Comparison of ENCODE assay signal across 34 mouse cellular contexts in genomic region chr16:23913401-23913800, GRCm38 (mm10). TPM values are rescaled to one million over a fixed set of nuclear protein-coding genes. Genes with fewer than 3 reads are reported as not detected.
DNase-seq lines count a peak whose midpoint lies in the region; ATAC-seq lines count a peak whose summit lies in the region.
"Had no signal": no experiment of that assay in that cellular context is flagged by ENCODE, and none has a peak within 500 bp of the region (broad histone marks: within the 10 kb centered on the region; RNA-seq: fewer than 3 reads in every experiment).

No protein-coding gene starts in this region.

- no peak overlapping the region for H3K4me3 ChIP-seq in heart, embryonic 15.5 days
- H3K4me3 ChIP-seq in lung, embryonic 16.5 days (ENCODE audit: low read length) = no peak overlapping the region
- H3K4me3 ChIP-seq: forebrain, embryonic 10.5 days; forebrain, embryonic 15.5 days; kidney, embryonic 15.5 days; megakaryocyte, embryonic 14.5 days; midbrain, embryonic 15.5 days had no signal

- intact Hi-C loops in heart, postnatal 36 days (cut with DNase I) = no loop called here
- intact Hi-C loops in left cerebral cortex, postnatal 25 days (cut with DNase I) = loop anchor here (10.0 kb wide), 1 partner anchor 749 kb away; no protein-coding TSS in a partner anchor

- H3K4me1 ChIP-seq in heart, embryonic 15.5 days (replicated peaks) = no peaks in the 10 kb centered on the region
- H3K4me1 ChIP-seq in lung, embryonic 16.5 days (replicated peaks; ENCODE audit: control insufficient read depth, insufficient read depth, low read length) = no peaks in the 10 kb centered on the region; the same call in 1 of the 2 replicates
- H3K4me1 ChIP-seq: forebrain, embryonic 10.5 days; forebrain, embryonic 15.5 days; kidney, embryonic 15.5 days; megakaryocyte, embryonic 14.5 days; midbrain, embryonic 15.5 days had no signal

- H3K4me2 ChIP-seq in heart, embryonic 15.5 days = peak overlapping the region; percentile 27; the same call in 1 of the 2 replicates
- peak overlapping the region; percentile 4 for H3K4me2 ChIP-seq in lung, embryonic 16.5 days (ENCODE audit: low read depth, low read length)
- H3K4me2 ChIP-seq: forebrain, embryonic 15.5 days; kidney, embryonic 15.5 days; midbrain, embryonic 15.5 days had no signal

- H3K27me3 ChIP-seq in heart, embryonic 15.5 days = no peaks in the 10 kb centered on the region
- no peaks in the 10 kb centered on the region; the same call in 1 of the 2 replicates for H3K27me3 ChIP-seq in lung, embryonic 16.5 days (ENCODE audit: control insufficient read depth, insufficient read depth, low read depth, low read length)
- H3K27me3 ChIP-seq: forebrain, embryonic 15.5 days; kidney, embryonic 15.5 days; midbrain, embryonic 15.5 days had no signal

- ATAC-seq in heart, embryonic 15.5 days (replicated peaks; ENCODE audit: insufficient number of reproducible peaks, insufficient read depth, low FRiP score, low read depth) = no peak
- 0 out of 2 replicates have a peak, but pooled peaks have one; percentile 49 for ATAC-seq in lung, embryonic 16.5 days (ENCODE audit: low read depth)
- ATAC-seq in megakaryocyte, adult 5-6 weeks (ENCODE audit: poor library complexity, severe bottlenecking) = no peak
- ATAC-seq: forebrain, embryonic 15.5 days; hindbrain, embryonic 16.5 days; midbrain, embryonic 15.5 days had no signal

- no peak overlapping the region for H3K27ac ChIP-seq in heart, embryonic 15.5 days
- H3K27ac ChIP-seq in lung, embryonic 16.5 days (ENCODE audit: low read length) = no peak overlapping the region
- H3K27ac ChIP-seq: forebrain, embryonic 10.5 days; forebrain, embryonic 15.5 days; kidney, embryonic 15.5 days; liver, embryonic 14.5 days; midbrain, embryonic 15.5 days had no signal

- 28% methylated on average over 3 of the region's 3 CpGs for WGBS in heart, embryonic 15.5 days
- WGBS in lung, embryonic 16.5 days = 26% methylated on average over 3 of the region's 3 CpGs

- no peak overlapping the region for H3K9ac ChIP-seq in heart, embryonic 15.5 days
- H3K9ac ChIP-seq in lung, embryonic 16.5 days (ENCODE audit: low read length) = no peak overlapping the region
- H3K9ac ChIP-seq: forebrain, embryonic 15.5 days; kidney, embryonic 15.5 days; liver, embryonic 14.5 days; midbrain, embryonic 15.5 days had no signal

- no peaks in the 10 kb centered on the region for H3K36me3 ChIP-seq in heart, embryonic 15.5 days
- no peaks in the 10 kb centered on the region for H3K36me3 ChIP-seq in lung, embryonic 16.5 days (ENCODE audit: control insufficient read depth, insufficient read depth, low read length)
- H3K36me3 ChIP-seq: forebrain, embryonic 10.5 days; forebrain, embryonic 15.5 days; kidney, embryonic 15.5 days; midbrain, embryonic 15.5 days had no signal

- no peak for DNase-seq in heart, postnatal 36 days
- DNase-seq in lung, postnatal 25 days (ENCODE audit: low spot score) = no peak
- peak; percentile 66 for DNase-seq in ES-CJ7 (ENCODE audit: low read depth, low spot score)
- DNase-seq in R1 (ENCODE audit: low read depth, low spot score) = peak; percentile 94
- DNase-seq in left cerebral cortex, postnatal 25 days (ENCODE audit: low spot score in 2 of 2) = no peak
- DNase-seq: adrenal gland, postnatal 10 days; B cell, adult 2 months; cerebellum, adult 8-10 months; cerebellum, postnatal 25 days; gastrocnemius, postnatal 25 days; kidney, adult 18-20 months; kidney, postnatal 25 days; left cerebral cortex, postnatal 4 days; liver; lung, adult 2 months; thymus, postnatal 14 days had no signal

- H3K9me3 ChIP-seq in heart, embryonic 15.5 days (replicated peaks) = no peaks in the 10 kb centered on the region
- H3K9me3 ChIP-seq in lung, embryonic 16.5 days (ENCODE audit: control insufficient read depth, low read length) = no peaks in the 10 kb centered on the region
- H3K9me3 ChIP-seq: forebrain, embryonic 15.5 days; kidney, embryonic 15.5 days; midbrain, embryonic 15.5 days had no signal

RNA-seq across cellular contexts. Expression of gene Rtp2, which starts 18.8 kb away (rescaled TPM):
- polyA plus RNA-seq in heart, embryonic 15.5 days (2015; fragmentation: Nextera tagmentation; extraction: Ambion mirVana) = not detected in 2 replicates
- not detected for total RNA-seq in heart, postnatal 36 days (2021)
- not detected in 2 replicates for polyA plus RNA-seq in lung, embryonic 16.5 days (2015; fragmentation: Nextera tagmentation; extraction: Ambion mirVana)
- total RNA-seq in megakaryocyte, adult 5-6 weeks (2015) = not detected in 2 replicates
- total RNA-seq in megakaryocyte, adult 5-6 weeks (2017) = not detected in 2 replicates
- total RNA-seq in left cerebral cortex, postnatal 25 days (2021) = not detected
- total RNA-seq: adrenal gland, postnatal 10 days; gastrocnemius, adult 18-20 months; gastrocnemius, postnatal 25 days had no signal
- polyA plus RNA-seq: embryonic facial prominence, embryonic 11.5 days; forebrain, embryonic 10.5 days; forebrain, embryonic 15.5 days; heart, embryonic 14.5 days; hindbrain, embryonic 11.5 days; hindbrain, embryonic 16.5 days; intestine, embryonic 14.5 days; kidney, embryonic 15.5 days; liver, embryonic 14.5 days; lung, adult 2 months; neural tube, embryonic 11.5 days; urinary bladder, adult 2 months had no signal

RNA-seq across cellular contexts. Expression of gene Sst, which starts 22.6 kb away (rescaled TPM):
- 0.41 TPM in 1 of 2 replicates, not detected in the other for polyA plus RNA-seq in heart, embryonic 15.5 days (2015; fragmentation: Nextera tagmentation; extraction: Ambion mirVana)
- not detected for total RNA-seq in heart, postnatal 36 days (2021)
- not detected in 2 replicates for polyA plus RNA-seq in lung, embryonic 16.5 days (2015; fragmentation: Nextera tagmentation; extraction: Ambion mirVana)
- not detected in 2 replicates for total RNA-seq in megakaryocyte, adult 5-6 weeks (2015)
- not detected in 2 replicates for total RNA-seq in megakaryocyte, adult 5-6 weeks (2017)
- total RNA-seq in left cerebral cortex, postnatal 25 days (2021) = 100 to 1,000 TPM; 437 to 438 TPM
- total RNA-seq: ES-E14; gastrocnemius, adult 18-20 months; gastrocnemius, postnatal 25 days had no signal
- polyA plus RNA-seq: heart, embryonic 14.5 days; lung, adult 2 months; urinary bladder, adult 2 months had no signal

Comparison
In these comparisons a context has a peak if more than half of its experiments do, and no peak if none do; other contexts are left out.
1. DNase-seq: peak in ES-CJ7 (single experiment) and R1 (single experiment); none in heart, postnatal 36 days (0 of 2), lung, postnatal 25 days (single experiment) and left cerebral cortex, postnatal 25 days (0 of 2).
2. RNA of gene Sst, which starts 22.6 kb away (total RNA-seq): 437 to 438 TPM in left cerebral cortex, postnatal 25 days; not detected in heart, postnatal 36 days and not detected in megakaryocyte, adult 5-6 weeks; every median in the first group is over 100 times any median in the second.